Mouse (Mus musculus) forebrain, embryonic 15.5 days (tissue): ENCODE results near the gene Gm15155. TPM values are rescaled to one million over a fixed set of nuclear protein-coding genes. Genes with fewer than 3 reads are reported as not detected.
"Not testable (repeated sequence)": the region's sequence is repeated elsewhere in the genome, so short reads cannot be mapped to it uniquely, and the experiment has no call there.

Experiments
- ATAC-seq: fragments of 200-750 bp; cut with Nextera tagmentation; replicated peaks from 2 replicates; pipeline ENCODE4 v1.8.0; 2017; ENCODE audit warnings: mild to moderate bottlenecking, moderate TSS enrichment, moderate library complexity
- H3K27ac ChIP-seq: fragments of 300-500 bp; sonication (generic); replicated peaks from 2 replicates; pipeline ENCODE4 v1.5.1; 2015; ENCODE audit warnings: mild to moderate bottlenecking, inconsistent platforms
- H3K27me3 ChIP-seq: fragments of 300-500 bp; sonication (generic); 2 replicates; pipeline ENCODE4 v1.6.1; 2015; ENCODE audit warnings: inconsistent platforms
- H3K36me3 ChIP-seq: fragments of 300-500 bp; sonication (generic); 2 replicates; pipeline ENCODE4 v1.6.1; 2015; ENCODE audit warnings: mild to moderate bottlenecking, inconsistent platforms
- H3K4me1 ChIP-seq: fragments of 300-500 bp; sonication (generic); 2 replicates; pipeline ENCODE4 v1.6.1; 2015; ENCODE audit warnings: inconsistent platforms
- H3K4me2 ChIP-seq: fragments of 300-500 bp; sonication (generic); replicated peaks from 2 replicates; pipeline ENCODE4 v1.6.1; 2015; ENCODE audit warnings: mild to moderate bottlenecking, inconsistent platforms
- H3K4me3 ChIP-seq: fragments of 300-500 bp; sonication (generic); 2 replicates; pipeline ENCODE4 v1.5.1; 2015; ENCODE audit warnings: mild to moderate bottlenecking, inconsistent platforms
- H3K9ac ChIP-seq: fragments of 300-500 bp; sonication (generic); replicated peaks from 2 replicates; pipeline ENCODE4 v1.6.1; 2015; ENCODE audit warnings: mild to moderate bottlenecking, inconsistent platforms
- H3K9me3 ChIP-seq: fragments of 300-500 bp; sonication (generic); 2 replicates; pipeline ENCODE4 v1.6.1; 2016; ENCODE audit warnings: inconsistent platforms
- polyA plus RNA-seq: library from polyadenylated mRNA; unstranded; fragments of >200 nt; fragmentation: Nextera tagmentation; extraction: Ambion mirVana; gene quantifications from 2 replicates; pipeline ENCODE4 v1.2.1, GENCODE M21; 2015

The Gm15155 gene
- polyA plus RNA-seq, 1 experiment from 2014 or later, result not detected

DNA sequence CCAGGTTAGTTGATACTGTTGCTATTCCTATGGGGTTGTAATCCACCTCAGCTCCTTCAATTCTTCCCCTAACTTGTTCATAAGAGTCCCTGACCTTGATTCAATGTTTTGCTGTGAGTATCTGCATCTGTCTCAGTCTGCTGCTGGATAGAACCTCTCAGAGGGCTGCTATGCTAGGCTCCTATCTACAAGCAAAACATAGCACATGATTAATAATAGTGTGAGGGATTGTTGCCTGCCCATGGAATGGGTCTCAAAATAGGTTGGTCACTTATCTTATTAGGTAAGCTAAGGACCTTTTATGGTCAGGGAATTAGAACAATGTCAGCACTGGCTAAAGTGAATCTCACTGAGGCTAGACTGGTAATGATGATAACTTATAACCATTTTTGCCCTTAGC, 547.0 kb downstream of the Gm15155 start:
- H3K4me2 ChIP-seq, result no peak overlapping the region
- no peak overlapping the region for H3K4me3 ChIP-seq
- H3K27ac ChIP-seq, result no peak overlapping the region
- H3K4me1 ChIP-seq, result no peaks in the 10 kb centered on the region
- ATAC-seq, result no peak
- H3K27me3 ChIP-seq, result no peaks in the 10 kb centered on the region
- H3K9me3 ChIP-seq, result no peaks in the 10 kb centered on the region
- no peaks in the 10 kb centered on the region for H3K36me3 ChIP-seq
- H3K9ac ChIP-seq, result no peak overlapping the region

DNA sequence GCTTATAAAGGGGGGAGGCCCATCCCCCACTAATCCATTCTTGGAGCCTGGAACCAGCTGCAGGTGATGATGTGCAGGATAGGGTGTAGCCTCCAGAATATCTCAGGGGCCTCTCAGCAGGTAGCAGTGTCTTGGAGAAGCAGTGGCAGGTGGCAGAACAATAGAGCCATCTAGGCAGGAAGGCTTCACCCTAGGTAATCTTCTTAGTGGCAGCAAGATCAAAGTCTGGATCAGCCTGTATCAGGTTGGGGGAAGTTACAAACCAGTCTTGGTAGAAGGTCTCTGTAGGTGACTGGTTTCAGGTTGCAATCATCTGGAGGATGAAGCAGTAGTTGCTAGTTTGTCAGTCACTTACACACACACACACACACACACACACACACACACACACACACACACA, 679.3 kb downstream of the Gm15155 start:
- H3K4me1 ChIP-seq, H3K4me3 ChIP-seq, H3K27ac ChIP-seq, H3K4me2 ChIP-seq, H3K9ac ChIP-seq, H3K36me3 ChIP-seq, H3K27me3 ChIP-seq, ATAC-seq, H3K9me3 ChIP-seq: not testable (repeated sequence)

Other genes with a start within 250 kb of the Gm15155 start
- 2.7 and 2.9 TPM in 2 replicates for gene Ptchd1, start 927 bp upstream of the Gm15155 start, polyA plus RNA-seq